Mouse (Mus musculus): Measurements from ENCODE around the gene Efemp2.

The Efemp2 gene

GRCm38 (mm10) chr19:5451766-5452165, 22.0 kb upstream of the Efemp2 start:
- in situ Hi-C loops (cut with MseI, MboI) = no loop called here

GRCm38 (mm10) chr19:5455037-5455436, 18.7 kb upstream of the Efemp2 start:
- in situ Hi-C loops (cut with MseI, MboI) = no loop called here

- in situ Hi-C loops (cut with MseI, MboI) = no loop called here
Measured at GRCm38 (mm10) chr19:5455568-5455967, 18.2 kb upstream of the Efemp2 start.

GRCm38 (mm10) chr19:5456241-5456921, 17.4 kb upstream of the Efemp2 start:
- in situ Hi-C loops (cut with MseI, MboI) = no loop called here

- in situ Hi-C loops (cut with MseI, MboI) = no loop called here
Measured at GRCm38 (mm10) chr19:5456922-5457745, 16.6 kb upstream of the Efemp2 start.

GRCm38 (mm10) chr19:5457746-5458442, 15.9 kb upstream of the Efemp2 start, which contains the start of gene Ccdc85b:
Gene Ccdc85b, minus strand, starts transcription at chr19:5457894.
- in situ Hi-C loops (cut with MseI, MboI) = no loop called here

- in situ Hi-C loops (cut with MseI, MboI) = no loop called here
Measured at GRCm38 (mm10) chr19:5459019-5459418, 14.7 kb upstream of the Efemp2 start.

- in situ Hi-C loops (cut with MseI, MboI) = no loop called here
Measured at GRCm38 (mm10) chr19:5459896-5460295, 13.9 kb upstream of the Efemp2 start.

- in situ Hi-C loops (cut with MseI, MboI) = no loop called here
Measured at GRCm38 (mm10) chr19:5460465-5460911, 13.3 kb upstream of the Efemp2 start, which contains the start of gene Fibp. Gene Fibp, plus strand, starts transcription at chr19:5460615.

- in situ Hi-C loops (cut with MseI, MboI) = no loop called here
Measured at GRCm38 (mm10) chr19:5461411-5461810, 12.3 kb upstream of the Efemp2 start.

- in situ Hi-C loops (cut with MseI, MboI) = no loop called here
Measured at GRCm38 (mm10) chr19:5463212-5463611, 10.5 kb upstream of the Efemp2 start.

- in situ Hi-C loops (cut with MseI, MboI) = no loop called here
Measured at GRCm38 (mm10) chr19:5463791-5464562, 9.8 kb upstream of the Efemp2 start.

GRCm38 (mm10) chr19:5465037-5465436, 8.7 kb upstream of the Efemp2 start:
- in situ Hi-C loops (cut with MseI, MboI) = no loop called here

- in situ Hi-C loops (cut with MseI, MboI) = no loop called here
Measured at GRCm38 (mm10) chr19:5466916-5467500, 6.7 kb upstream of the Efemp2 start.

GRCm38 (mm10) chr19:5468374-5468773, 5.4 kb upstream of the Efemp2 start, which contains the start of gene Ctsw:
Gene Ctsw, minus strand, starts transcription at chr19:5468507.
- in situ Hi-C loops (cut with MseI, MboI) = no loop called here

GRCm38 (mm10) chr19:5471846-5472245, 1.9 kb upstream of the Efemp2 start:
- in situ Hi-C loops (cut with MseI, MboI) = no loop called here

- in situ Hi-C loops (cut with MseI, MboI) = no loop called here
Measured at GRCm38 (mm10) chr19:5472857-5473256, 897 bp upstream of the Efemp2 start.

GRCm38 (mm10) chr19:5474281-5475068, 721 bp downstream of the Efemp2 start:
- in situ Hi-C loops (cut with MseI, MboI) = no loop called here

- in situ Hi-C loops (cut with MseI, MboI) = no loop called here
Measured at GRCm38 (mm10) chr19:5475069-5475714, 1.4 kb downstream of the Efemp2 start.
